Mouse (Mus musculus) spleen, adult 2 months (tissue): ENCODE measurements around the gene Gm45713.
"Not testable (repeated sequence)": the region's sequence is repeated elsewhere in the genome, so short reads cannot be mapped to it uniquely, and the experiment has no call there.

Experiments used
- CTCF ChIP-seq: fragments of 200-500 bp; IDR thresholded peaks from 2 replicates; pipeline ENCODE4 v1.5.1; 2011; ENCODE audit warnings: mild to moderate bottlenecking, inconsistent platforms; ENCODE audit not compliant: insufficient read depth, insufficient read length, insufficient replicate concordance; ENCODE audit errors: extremely low read depth
- POLR2A ChIP-seq: fragments of 200-500 bp; IDR thresholded peaks from 2 replicates; pipeline ENCODE4 v1.6.1; 2011; ENCODE audit warnings: low read depth, low read length, inconsistent platforms

- TF ChIP-seq CTCF, POLR2A: not testable (repeated sequence)
These were observed 25.9 kb downstream of the Gm45713 start for GRCm38 (mm10) chr7:45110089-45110488.
